Mouse (Mus musculus): Measurements from ENCODE around the gene Fads6.
A peak's percentile ranks its signal among the peaks of the same experiment; 100 is the strongest.

The Fads6 gene

DNA sequence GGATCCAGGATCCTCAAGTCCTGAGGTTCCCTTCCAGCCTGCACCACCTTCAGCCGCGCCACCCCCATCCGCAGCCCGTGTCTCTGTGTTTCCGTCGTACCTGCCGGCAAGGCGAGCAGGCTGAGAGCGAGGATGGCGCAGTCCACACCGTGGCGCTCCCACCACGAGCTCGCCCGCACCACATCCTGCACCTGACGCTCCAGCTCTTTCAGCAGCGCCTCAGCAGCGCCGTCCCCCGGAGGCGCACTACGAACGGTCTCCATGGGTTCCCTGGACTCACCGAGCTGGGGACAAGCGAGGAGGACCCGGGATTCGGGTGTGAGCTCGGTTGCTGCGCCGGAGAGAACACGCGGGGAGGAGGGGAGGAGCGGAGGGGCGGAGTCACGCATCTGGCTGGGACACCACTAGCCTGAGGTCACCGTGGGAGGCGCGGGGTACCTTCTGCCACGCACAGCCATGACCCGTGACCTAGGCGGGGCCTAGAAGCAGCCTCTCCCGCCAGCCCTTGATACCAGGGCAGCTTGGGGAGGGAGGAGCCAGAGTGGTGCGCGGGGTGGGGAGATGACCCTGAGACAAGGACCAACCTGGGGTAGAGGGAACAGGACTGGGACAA, at the start of gene Fads6:
Fads6 (minus strand) TSS at position 450 of the 613 bp plus-strand sequence.
- peak in 1 of 2 experiments; percentile 24 for DNase-seq (ENCODE audit: low spot score in 2 of 2)

DNA sequence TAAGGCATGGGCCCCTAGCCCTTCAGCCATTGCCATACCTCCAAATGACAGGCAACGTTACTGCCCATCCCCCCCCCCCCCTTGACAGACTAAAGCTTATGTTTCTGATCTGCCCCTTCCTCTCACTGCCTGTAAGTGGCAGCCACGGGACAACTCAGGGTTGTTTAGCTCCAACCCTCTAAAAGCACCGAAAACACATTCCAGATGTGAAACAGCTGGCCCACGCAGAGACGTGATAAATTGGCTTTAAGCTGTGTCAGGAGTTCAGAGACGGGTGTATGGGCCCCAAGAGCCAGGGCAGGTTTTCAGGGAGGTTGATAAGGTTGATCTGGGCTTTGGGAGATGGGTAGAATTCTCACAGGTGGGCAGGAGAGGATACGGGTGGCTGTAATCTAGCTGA, 48.1 kb upstream of the Fads6 start:
- DNase-seq (ENCODE audit: low spot score in 2 of 2), result no peak

DNA sequence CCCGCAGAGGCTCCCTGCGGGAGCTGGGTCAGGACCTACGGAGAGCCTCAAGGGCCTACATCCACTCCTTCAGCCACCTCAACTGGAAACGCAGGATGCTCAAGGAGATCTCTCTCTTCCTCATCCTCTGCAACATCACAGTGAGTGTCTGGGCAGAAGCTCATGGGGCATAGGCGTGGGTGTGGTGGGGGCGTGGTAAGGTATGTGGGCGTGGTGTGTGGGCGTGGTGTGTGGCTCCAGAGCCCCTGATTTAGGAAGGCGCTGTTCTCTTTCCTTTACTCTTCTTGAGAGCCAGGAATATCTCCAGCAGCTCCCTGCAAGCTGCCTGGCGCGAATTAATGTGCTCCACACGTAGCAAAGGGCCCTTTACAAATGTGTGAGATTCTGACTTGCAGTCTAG, 47.5 kb upstream of the Fads6 start:
- DNase-seq (ENCODE audit: low spot score in 2 of 2), result no peak

DNA sequence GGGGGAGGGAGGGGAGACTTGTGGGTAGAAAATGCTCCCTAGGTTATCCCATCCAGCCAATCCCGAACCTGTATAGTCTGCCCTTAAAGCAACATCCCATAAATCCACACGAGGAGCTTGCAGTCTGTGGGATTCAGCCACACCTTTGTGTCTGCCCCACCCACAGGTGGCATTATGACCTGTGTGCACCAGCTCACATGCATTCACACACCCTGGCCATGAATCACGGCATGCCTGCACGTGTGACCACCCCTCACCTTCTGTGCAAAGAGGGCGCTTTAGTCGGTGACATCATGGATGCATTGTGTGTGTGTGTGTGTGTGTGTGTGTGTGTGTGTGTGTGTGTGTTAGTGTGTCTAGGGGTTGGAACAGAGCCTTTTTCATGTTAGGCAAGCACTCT, 44.4 kb upstream of the Fads6 start:
- no peak for DNase-seq (ENCODE audit: low spot score in 2 of 2)

DNA sequence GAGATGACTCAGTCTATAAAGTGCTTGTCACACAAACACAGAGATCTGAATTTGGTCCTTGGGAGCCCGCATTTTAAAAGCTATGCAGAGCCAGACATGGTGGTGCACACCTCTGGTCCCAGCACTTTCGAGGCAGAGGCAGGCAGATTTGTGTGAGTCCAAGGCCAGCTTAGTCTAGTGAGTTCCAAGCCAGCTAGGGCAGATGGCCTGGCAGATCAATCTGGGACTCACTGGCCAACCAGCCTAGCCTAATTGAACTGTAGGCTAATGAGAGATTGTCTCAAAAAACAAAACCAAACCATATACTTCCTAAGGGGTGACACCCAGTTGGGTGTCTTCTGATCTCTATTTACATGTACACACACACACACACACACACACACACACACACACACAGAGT, 43.8 kb upstream of the Fads6 start:
- no peak for DNase-seq (ENCODE audit: low spot score in 2 of 2)

DNA sequence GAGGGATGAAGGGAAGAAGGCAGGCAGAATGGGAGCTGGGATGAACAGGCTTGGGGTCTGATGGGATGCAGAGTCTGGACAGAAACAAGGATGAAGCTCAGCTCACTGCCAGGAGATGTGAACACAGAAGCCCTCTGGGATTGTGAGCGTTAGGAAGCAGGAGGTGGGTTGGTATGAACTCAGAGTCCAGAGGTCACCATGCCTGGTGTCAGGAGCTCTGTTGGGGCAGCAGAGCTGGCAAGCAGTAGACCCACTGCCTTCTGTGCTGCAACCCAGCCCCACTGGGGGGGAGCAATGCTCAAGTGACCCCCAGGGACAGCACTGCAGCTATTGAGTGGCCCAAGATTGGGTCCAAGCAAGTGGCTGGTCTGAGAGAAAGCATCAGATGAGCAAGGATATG, 40.4 kb upstream of the Fads6 start:
- no peak for DNase-seq (ENCODE audit: low spot score in 2 of 2)

DNA sequence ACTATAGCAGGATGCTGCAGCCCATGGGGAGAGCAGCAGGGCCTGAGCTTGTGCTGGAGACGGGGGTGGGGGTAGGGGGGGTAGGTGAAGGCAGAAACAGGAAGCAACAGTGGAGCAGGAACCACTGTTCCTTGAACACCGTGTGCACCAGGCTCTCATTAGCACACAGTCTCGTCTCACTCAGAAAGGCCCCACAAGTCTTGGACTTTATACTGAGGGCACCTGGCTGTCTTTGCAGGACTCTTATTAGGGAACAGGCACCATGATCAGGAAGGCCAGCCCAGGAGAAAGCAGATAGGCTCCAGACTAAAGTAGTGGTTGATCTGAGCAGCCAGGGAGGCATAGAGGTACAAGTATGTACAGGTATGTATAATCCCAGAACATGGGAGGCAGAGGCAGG, 39.9 kb upstream of the Fads6 start:
- DNase-seq (ENCODE audit: low spot score in 2 of 2), result no peak

DNA sequence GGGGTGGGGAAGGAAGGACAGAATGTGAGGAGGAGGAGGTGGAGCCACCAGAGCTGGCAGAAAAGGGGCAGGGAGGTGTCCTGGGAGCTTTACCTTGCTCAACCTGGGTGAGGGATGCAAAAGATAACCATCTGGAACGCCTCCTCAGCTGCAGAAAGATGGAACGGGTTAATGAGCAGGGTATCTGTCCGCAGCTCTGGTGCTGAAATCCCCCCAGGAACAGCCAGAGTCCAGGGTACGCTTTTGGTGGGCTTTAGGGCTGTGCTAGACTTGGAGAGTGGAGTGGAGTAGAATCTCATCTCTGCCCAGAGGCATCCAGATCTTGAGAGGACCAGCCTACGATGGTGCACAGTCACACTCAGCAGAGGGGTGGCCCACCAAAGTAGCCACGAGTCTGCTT, 38.7 kb upstream of the Fads6 start:
- no peak for DNase-seq (ENCODE audit: low spot score in 2 of 2)

DNA sequence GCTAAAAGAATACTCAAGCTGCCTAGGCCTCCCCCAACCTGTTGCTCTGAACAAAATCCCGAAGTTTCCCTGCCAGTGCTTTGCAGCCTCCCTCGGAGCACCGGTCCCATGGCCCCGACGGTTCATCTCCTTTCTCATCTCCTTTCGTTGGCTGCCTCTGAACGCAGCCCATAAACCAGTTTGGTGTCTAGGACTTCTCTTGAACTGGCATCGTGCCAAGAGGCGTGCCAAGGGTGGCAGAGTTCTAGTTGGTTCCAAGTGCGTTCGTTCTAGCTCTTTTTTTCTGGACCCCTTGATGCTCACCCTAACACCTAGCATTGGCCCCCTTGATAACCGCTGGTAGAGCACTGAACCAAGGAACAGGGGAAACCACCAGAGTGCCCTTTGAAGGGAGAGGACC, 37.8 kb upstream of the Fads6 start:
- DNase-seq (ENCODE audit: low spot score in 2 of 2), result no peak

DNA sequence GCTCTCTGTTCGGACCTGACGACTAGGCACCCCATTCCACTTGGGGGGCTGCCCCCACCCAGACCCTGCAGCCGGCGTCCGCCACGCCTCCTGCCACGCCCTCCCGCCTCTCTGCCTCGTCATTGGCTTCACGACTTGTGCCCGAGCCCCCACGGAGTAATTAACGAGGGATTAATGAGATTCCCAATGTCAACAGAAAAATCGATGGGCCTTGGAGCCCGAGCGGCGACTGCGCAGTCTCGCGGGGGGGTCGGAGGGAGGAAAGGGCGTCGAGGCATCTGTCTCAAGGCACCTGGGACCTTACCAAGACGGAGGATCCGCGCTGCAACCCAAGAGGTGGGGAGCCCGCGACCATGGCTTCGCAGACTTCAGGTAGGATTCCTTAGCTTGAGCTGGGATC, 37.1 kb upstream of the Fads6 start, which contains the start of gene Otop3:
Otop3 (plus strand) TSS at position 201 of the 400 bp plus-strand sequence.
- DNase-seq (ENCODE audit: low spot score in 2 of 2), result no peak

DNA sequence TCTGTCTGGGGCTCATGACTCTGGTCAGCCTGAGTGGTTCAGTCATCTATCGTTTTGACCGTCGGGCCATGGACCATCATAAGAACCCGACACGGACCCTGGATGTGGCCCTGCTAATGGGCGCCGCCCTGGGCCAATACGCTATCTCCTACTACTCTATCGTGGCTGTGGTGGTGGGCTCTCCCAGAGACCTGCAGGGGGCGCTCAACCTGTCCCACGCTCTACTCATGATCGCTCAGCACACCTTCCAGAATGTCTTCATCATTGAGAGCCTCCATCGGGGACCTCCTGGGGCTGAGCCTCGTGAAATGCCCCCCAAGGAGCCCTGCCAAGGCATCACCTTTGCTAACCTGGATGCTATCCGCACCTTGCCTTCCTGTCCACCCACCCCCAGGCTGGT, 31.9 kb upstream of the Fads6 start:
- DNase-seq (ENCODE audit: low spot score in 2 of 2), result no peak

DNA sequence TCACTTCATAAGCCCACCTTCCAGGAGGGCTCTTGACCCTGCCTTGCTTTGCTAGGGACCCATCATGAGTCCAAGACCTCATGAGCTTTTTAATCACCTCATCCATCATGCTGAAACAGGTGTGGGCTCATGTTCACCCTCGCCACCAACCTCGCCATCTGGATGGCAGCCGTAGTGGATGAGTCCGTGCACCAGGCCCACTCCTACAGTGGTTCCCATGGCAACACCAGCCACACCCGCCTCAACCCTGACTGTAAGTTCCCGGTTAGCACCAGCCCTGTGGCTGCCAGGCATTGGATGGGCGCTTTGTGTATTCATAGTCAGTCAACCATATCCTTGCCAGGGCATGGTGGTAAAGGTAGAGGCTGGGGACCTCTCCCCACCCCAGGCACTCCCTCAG, 29.3 kb upstream of the Fads6 start:
- no peak for DNase-seq (ENCODE audit: low spot score in 2 of 2)

DNA sequence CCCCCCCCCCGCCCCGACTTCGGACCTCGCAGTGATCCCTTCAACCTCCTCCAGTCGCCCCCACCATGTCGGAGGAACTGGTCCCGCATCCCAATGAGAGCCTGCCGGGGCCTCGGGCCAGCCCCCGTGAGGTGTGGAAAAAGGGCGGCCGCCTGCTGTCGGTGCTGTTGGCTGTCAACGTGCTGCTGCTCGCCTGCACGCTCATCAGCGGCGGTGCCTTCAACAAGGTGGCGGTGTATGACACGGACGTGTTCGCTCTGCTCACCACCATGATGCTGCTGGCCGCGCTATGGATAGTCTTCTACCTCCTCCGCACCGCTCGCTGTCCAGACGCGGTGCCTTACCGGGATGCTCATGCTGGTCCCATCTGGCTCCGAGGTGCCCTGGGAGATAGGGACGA, 25.9 kb upstream of the Fads6 start:
- DNase-seq (ENCODE audit: low spot score in 2 of 2), result no peak

DNA sequence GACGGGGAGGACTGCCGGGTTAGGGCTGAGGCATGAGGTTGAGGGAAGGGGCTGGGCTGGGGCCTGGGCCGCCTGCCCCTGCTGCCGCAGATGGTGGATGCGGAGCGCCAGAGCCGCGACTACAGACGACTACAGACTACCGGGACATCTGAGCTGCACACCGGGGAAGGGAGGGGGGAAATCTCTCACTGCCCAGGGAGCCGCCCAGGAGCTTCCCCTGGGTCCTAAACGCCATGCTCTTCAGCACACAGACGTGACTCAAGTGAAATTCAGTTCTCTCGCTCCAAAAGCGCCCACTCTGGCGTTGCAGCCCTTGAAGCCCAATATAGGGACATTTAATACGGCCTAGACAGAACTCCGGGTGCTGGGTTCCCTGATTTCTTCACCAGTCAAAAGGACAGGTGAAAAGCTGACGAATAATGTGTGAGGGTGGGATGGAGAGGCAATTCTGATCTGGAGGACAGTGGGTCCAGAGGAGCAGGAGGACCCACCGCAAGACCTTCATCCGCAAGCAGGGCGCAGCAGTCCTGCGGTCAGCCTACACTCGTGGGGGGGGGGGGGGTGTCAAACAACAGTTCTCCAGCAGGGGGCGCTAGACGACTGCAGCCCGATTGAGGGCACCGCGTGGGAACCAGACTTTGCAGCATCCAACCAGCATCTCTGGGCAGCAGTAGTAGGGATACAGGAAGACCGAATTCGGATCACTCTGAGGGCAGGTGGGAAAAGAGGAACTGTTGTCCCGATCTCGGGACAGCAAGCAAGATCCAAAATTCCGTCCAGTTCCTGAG, 24.6 kb upstream of the Fads6 start, which contains the start of gene Ush1g:
Ush1g (minus strand) TSS at position 136 of the 788 bp plus-strand sequence.
- DNase-seq (ENCODE audit: low spot score in 2 of 2), result no peak

DNA sequence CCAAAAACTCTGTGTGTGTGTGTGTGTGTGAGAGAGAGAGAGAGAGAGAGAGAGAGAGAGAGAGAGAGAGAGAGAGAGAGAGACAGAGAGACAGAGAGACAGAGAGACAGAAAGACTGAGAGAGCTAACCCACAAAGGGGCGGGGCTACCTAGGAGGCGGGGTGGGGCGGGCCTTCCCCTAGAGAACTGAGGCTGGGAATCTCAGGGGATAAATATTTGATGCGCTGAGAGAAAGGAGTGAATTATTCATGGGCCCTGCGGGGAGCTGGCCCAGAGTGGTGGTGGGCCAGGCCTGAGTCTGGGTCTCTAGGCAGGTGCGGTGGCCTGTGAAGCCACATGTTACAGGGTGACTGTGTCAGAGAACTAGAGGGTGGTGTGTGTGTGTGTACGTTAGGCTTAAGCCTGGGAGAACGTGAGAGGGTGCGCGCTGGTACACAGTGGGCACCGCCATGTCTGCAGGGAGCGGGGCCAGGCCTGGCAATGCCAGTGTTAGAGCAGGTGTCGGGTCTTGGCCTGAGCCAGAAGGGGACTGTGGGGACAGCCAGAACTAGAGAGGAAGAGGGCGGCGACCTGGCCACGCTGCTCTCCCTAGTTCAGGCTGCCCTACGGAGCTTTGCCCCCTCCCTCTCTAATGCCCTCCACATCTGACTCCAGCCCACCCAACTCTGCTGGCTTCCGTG, 22.4 kb upstream of the Fads6 start:
- no peak for DNase-seq (ENCODE audit: low spot score in 2 of 2)

DNA sequence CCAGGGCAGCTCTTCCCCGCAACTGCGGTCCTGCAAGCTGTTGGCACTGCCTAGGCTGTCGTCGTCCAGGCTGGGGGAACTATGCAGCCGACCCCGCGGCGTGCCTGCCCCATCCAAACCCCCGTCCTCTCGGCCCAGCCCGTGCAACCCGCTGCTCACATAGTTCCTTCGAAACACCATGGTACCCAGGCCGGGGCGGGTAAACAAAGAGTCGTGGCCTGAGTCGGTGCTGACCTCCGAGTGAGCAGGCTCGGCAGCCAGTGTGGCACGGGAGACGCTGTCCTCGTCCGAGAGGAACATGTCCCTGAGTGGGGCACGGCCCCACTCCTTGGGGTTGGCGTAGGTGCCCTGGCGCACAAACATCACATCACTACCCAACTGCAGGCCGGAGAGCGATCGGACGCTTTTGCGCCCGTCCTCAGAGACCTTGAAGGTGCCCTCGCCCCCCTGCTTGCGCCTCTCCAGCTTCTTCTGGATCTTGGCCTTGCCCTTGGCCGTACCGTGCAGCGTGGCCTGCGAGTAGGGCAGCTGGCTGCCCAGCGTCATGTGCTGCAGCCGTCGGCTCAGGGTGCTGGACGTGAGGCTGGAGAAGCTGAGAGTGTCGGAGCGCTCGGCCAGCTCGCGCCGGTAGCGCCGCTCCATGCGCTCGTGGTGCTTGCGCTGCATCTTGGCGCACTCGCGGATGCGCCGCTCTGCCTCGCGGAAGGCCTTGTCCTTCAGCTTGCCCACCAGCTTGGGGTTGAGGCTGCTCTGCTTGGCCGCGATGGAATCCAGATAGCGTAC, 21.0 kb upstream of the Fads6 start:
- DNase-seq (ENCODE audit: low spot score in 2 of 2), result no peak

DNA sequence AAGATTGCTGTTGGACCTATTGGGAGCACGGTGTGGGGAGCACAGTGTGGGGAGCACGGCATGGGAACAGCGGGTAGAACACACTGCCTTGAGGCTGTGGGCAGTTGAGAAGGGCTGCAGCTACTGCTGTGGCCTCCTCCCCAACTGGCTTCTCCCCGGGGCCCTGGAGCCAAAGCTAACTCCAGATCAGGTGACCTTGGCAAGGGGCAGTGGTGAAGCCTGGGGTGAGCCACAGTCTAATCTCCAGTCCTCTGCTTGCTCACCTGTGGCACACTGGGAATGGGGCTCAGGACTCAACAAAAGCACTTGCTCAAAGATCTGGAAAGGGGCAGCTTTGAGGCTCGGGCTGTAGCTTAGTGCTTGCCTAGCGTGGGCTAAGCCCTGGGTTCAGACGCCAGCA, 19.7 kb upstream of the Fads6 start:
- no peak for DNase-seq (ENCODE audit: low spot score in 2 of 2)

DNA sequence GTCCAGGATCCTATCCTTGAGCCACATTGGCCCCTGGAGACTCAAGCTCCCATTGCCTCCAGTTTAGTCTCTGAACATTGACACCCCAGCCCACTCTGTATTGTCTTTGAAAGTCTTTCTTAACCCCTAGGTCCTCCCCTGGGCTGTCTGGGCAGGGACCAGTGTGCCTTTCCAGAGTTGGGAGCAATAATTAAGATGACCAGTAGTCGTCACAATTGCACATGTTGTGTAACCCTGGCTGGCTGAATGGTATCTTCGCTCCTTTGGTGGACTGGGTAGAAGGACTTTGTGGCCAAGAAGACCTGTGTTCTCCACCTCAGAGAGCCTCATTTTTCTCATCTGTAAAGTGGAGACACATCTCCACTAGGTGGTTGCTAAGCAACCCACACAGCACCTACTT, 16.8 kb upstream of the Fads6 start:
- no peak for DNase-seq (ENCODE audit: low spot score in 2 of 2)

DNA sequence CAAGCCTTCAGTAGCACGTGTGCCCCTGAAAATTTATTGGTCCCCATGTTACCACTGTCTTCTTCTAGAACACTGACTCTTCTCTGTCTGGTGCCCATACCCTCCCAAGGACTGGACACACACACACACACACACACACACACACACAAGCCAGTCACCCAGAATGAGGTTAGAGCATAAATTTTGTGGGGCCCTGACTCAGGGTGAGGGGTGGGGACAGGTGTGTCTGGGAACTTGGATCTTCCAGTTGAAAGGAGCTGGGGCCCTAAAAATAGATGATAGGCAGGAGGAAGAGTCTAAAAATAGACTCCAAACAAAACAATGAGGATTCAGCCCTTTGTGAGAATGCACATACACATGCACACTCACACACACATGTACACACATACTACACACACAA, 11.3 kb upstream of the Fads6 start:
- DNase-seq (ENCODE audit: low spot score in 2 of 2), result no peak

DNA sequence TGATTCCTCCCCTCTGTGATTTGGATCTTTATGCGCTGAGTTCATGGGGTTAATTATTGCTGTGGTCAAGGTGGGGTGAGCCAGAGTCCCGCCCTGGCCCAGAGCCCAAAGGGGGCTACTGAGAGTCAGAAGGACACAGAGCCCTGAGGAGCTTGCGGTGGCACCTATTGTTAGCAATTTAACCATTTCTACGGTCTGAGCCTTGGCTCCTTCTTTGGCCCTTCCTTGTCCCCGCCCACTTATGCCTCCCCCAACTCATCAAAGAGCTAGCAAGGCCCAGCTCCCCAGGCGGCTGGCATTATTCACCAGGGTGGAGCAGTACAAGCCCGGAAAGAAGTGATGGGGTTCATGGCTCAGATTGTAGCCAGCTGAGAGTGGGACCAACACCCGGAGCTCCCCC, 9.4 kb upstream of the Fads6 start, which contains the start of gene Otop2:
Otop2 (plus strand) TSS at position 301 of the 400 bp plus-strand sequence.
- no peak for DNase-seq (ENCODE audit: low spot score in 2 of 2)

DNA sequence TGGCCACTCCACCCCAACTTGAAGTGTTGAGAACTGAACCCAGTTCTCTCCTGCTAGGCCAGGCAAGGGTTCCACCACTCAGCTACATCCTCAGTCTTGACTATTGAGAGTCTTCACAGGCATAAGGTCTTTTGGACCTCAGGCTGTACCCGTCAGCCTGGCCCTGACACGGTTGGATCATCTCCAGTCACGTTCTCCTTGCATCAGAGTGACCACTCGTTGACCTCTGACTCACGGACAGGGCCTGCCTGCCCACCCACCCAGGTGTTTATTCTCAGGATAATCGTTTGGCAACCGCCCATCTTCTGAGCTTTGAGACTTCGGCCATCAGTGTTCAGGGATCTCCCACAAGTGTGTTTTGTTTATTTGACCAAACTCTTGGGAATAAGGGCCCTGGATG, 5.7 kb upstream of the Fads6 start:
- DNase-seq (ENCODE audit: low spot score in 2 of 2), result no peak

DNA sequence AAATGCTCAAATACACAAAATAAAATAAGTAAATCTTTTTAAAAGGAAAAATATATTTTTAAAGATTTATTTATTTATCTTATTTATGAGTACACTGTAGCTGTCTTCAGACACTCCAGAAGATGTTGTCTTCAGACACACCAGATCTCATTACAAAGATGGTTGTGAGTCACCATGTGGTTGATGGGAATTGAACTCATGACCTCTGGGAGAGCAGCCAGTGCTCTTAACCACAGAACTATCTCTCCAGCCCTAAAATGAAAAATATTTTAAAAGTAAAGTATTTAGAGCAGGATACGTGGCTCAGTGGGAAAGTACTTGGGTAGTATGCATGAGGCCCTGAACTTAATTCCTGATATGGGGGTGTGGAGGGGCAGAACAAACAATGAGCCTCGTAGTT, 3.9 kb upstream of the Fads6 start:
- DNase-seq (ENCODE audit: low spot score in 2 of 2), result no peak
